Mouse (Mus musculus) inflammation-experienced regulatory T-cells (primary cell): ENCODE measurements around the gene Hist1h2bb. TPM values are rescaled to one million over a fixed set of nuclear protein-coding genes. Genes with fewer than 3 reads are reported as not detected.

Experiments
- polyA plus RNA-seq, 2 experiments: library from polyadenylated mRNA; unstranded; fragments of 100-300 nt; shearing (Covaris generic); gene quantifications; one replicate each; pipeline ENCODE4 v1.2.1; 2017

Hist1h2bb gene
- polyA plus RNA-seq, result under 1 TPM in 1 of 2 experiments, not detected in 1; 0.80 TPM

GRCm38 (mm10) chr13:23746201-23747080 is at the start of gene Hist1h2bb:
TSS of gene Hist1h2bb (plus strand) at chr13:23746734.

GRCm38 (mm10) chr13:23698300-23698693 is 48.2 kb upstream of the Hist1h2bb start, which contains the start of gene Hist1h4c:
TSS of gene Hist1h4c (minus strand) at chr13:23698454.

GRCm38 (mm10) chr13:23710374-23711089 is 36.0 kb upstream of the Hist1h2bb start, which contains the start of gene Hfe:
TSS of gene Hfe (minus strand) at chr13:23710854.

GRCm38 (mm10) chr13:23738677-23739068 is 7.9 kb upstream of the Hist1h2bb start, which contains the start of gene Hist1h1c:
TSS of gene Hist1h1c (plus strand) at chr13:23738808.

GRCm38 (mm10) chr13:23745381-23746161 is 963 bp upstream of the Hist1h2bb start, which contains the start of gene Hist1h3c:
TSS of gene Hist1h3c (minus strand) at chr13:23745602.

GRCm38 (mm10) chr13:23750839-23751477 is 4.4 kb downstream of the Hist1h2bb start, which contains the start of gene Hist1h2ab:
TSS of gene Hist1h2ab (plus strand) at chr13:23751126.

GRCm38 (mm10) chr13:23752067-23752741 is 5.7 kb downstream of the Hist1h2bb start, which contains the start of gene Hist1h3b:
TSS of gene Hist1h3b (plus strand) at chr13:23752267.

GRCm38 (mm10) chr13:23756790-23757189 is 10.3 kb downstream of the Hist1h2bb start, which contains the start of gene Hist1h4b:
TSS of gene Hist1h4b (plus strand) at chr13:23757013.

GRCm38 (mm10) chr13:23760972-23761864 is 14.7 kb downstream of the Hist1h2bb start, which contains the start of gene Hist1h4a:
TSS of gene Hist1h4a (minus strand) at chr13:23761230.

GRCm38 (mm10) chr13:23761871-23762821 is 15.6 kb downstream of the Hist1h2bb start, which contains the start of gene Hist1h3a:
TSS of gene Hist1h3a (minus strand) at chr13:23762386.

GRCm38 (mm10) chr13:23763586-23764323 is 17.2 kb downstream of the Hist1h2bb start, which contains the start of gene Hist1h1a:
TSS of gene Hist1h1a (plus strand) at chr13:23763666.

GRCm38 (mm10) chr13:23769613-23770012 is 23.1 kb downstream of the Hist1h2bb start, which contains the start of gene Trim38:
TSS of gene Trim38 (plus strand) at chr13:23769913.

Other genes with a start within 250 kb of the Hist1h2bb start
- 10 to 100 TPM in 1 of 2 experiments, 1 to 10 TPM in 1; 7.1 to 14.6 TPM for gene Hist1h4h, start 215.7 kb upstream of the Hist1h2bb start, polyA plus RNA-seq
- gene Hist1h2af, start 212.8 kb upstream of the Hist1h2bb start, polyA plus RNA-seq, result not detected
- not detected for gene Hist1h3g, start 211.3 kb upstream of the Hist1h2bb start, polyA plus RNA-seq
- gene Hist1h2bh, start 203.3 kb upstream of the Hist1h2bb start, polyA plus RNA-seq, result 1 to 10 TPM in 1 of 2 experiments, under 1 TPM in 1; 0.52 to 5.2 TPM
- 1 to 10 TPM; 1.3 to 3.2 TPM for gene Hist1h3f, start 202.7 kb upstream of the Hist1h2bb start, polyA plus RNA-seq
- gene Hist1h4f, start 195.1 kb upstream of the Hist1h2bb start, polyA plus RNA-seq, result 1 to 10 TPM in 1 of 2 experiments, not detected in 1; 1.4 TPM
- 1 to 10 TPM in 1 of 2 experiments, under 1 TPM in 1; 0.99 to 2.4 TPM for gene Hist1h1d, start 193.5 kb upstream of the Hist1h2bb start, polyA plus RNA-seq
- gene Hist1h3e, start 184.4 kb upstream of the Hist1h2bb start, polyA plus RNA-seq, result 1 to 10 TPM; 3.2 to 8.8 TPM
- 1 to 10 TPM; 4.5 to 6.5 TPM for gene Hist1h2ae, start 175.5 kb upstream of the Hist1h2bb start, polyA plus RNA-seq
- 10 to 100 TPM in 1 of 2 experiments, 1 to 10 TPM in 1; 7.3 to 11.3 TPM for gene Hist1h2bg, start 175.3 kb upstream of the Hist1h2bb start, polyA plus RNA-seq
- gene Hist1h2bf, start 172.5 kb upstream of the Hist1h2bb start, polyA plus RNA-seq, result 1 to 10 TPM in 1 of 2 experiments, not detected in 1; 1.5 TPM
- gene Hist1h2ad, start 172.4 kb upstream of the Hist1h2bb start, polyA plus RNA-seq, result under 1 TPM in 1 of 2 experiments, not detected in 1; 0.35 TPM
- under 1 TPM in 1 of 2 experiments, not detected in 1; 0.23 TPM for gene Hist1h3d, start 171.0 kb upstream of the Hist1h2bb start, polyA plus RNA-seq
- 10 to 100 TPM; 12.4 to 29.7 TPM for gene Hist1h4d, start 165.1 kb upstream of the Hist1h2bb start, polyA plus RNA-seq
- 1 to 10 TPM; 2.7 to 2.9 TPM for gene Hist1h2be, start 125.6 kb upstream of the Hist1h2bb start, polyA plus RNA-seq
- 10 to 100 TPM; 13.4 to 19.2 TPM for gene Hist1h1e, start 124.2 kb upstream of the Hist1h2bb start, polyA plus RNA-seq
- 1 to 10 TPM; 2.2 to 4.6 TPM for gene Hist1h2ac, start 62.8 kb upstream of the Hist1h2bb start, polyA plus RNA-seq
- 1 to 10 TPM; 6.3 to 8.3 TPM for gene Hist1h2bc, start 62.5 kb upstream of the Hist1h2bb start, polyA plus RNA-seq
- gene Hist1h1t, start 50.9 kb upstream of the Hist1h2bb start, polyA plus RNA-seq, result under 1 TPM in 1 of 2 experiments, not detected in 1; 0.53 TPM
- 10 to 100 TPM in 1 of 2 experiments, 1 to 10 TPM in 1; 4.3 to 11.5 TPM for gene Hist1h4c, start 48.3 kb upstream of the Hist1h2bb start, polyA plus RNA-seq
- gene Hfe, start 35.9 kb upstream of the Hist1h2bb start, polyA plus RNA-seq, result under 1 TPM; 0.75 to 0.92 TPM
- gene Hist1h1c, start 7.9 kb upstream of the Hist1h2bb start, polyA plus RNA-seq, result 10 to 100 TPM; 25.5 to 40.4 TPM
- not detected for gene Hist1h3c, start 1.1 kb upstream of the Hist1h2bb start, polyA plus RNA-seq
- 1 to 10 TPM in 1 of 2 experiments, under 1 TPM in 1; 0.42 to 2.0 TPM for gene Hist1h2ab, start 4.4 kb downstream of the Hist1h2bb start, polyA plus RNA-seq
- gene Hist1h3b, start 5.5 kb downstream of the Hist1h2bb start, polyA plus RNA-seq, result not detected
- 1 to 10 TPM; 6.9 to 9.9 TPM for gene Hist1h4b, start 10.3 kb downstream of the Hist1h2bb start, polyA plus RNA-seq
- gene Hist1h4a, start 14.5 kb downstream of the Hist1h2bb start, polyA plus RNA-seq, result not detected
- gene Hist1h3a, start 15.7 kb downstream of the Hist1h2bb start, polyA plus RNA-seq, result 10 to 100 TPM in 1 of 2 experiments, 1 to 10 TPM in 1; 5.0 to 15.8 TPM
- gene Hist1h1a, start 16.9 kb downstream of the Hist1h2bb start, polyA plus RNA-seq, result 1 to 10 TPM; 1.0 to 1.6 TPM
- under 1 TPM; 0.07 to 0.47 TPM for gene Trim38, start 23.2 kb downstream of the Hist1h2bb start, polyA plus RNA-seq
- gene Slc17a2, start 60.3 kb downstream of the Hist1h2bb start, polyA plus RNA-seq, result under 1 TPM; 0.04 to 0.13 TPM
- under 1 TPM in 1 of 2 experiments, not detected in 1; 0.20 TPM for gene Slc17a3, start 92.7 kb downstream of the Hist1h2bb start, polyA plus RNA-seq
- gene Slc17a1, start 121.0 kb downstream of the Hist1h2bb start, polyA plus RNA-seq, result 1 to 10 TPM in 1 of 2 experiments, under 1 TPM in 1; 0.14 to 2.4 TPM
- under 1 TPM; 0.06 to 0.56 TPM for gene Slc17a4, start 168.3 kb downstream of the Hist1h2bb start, polyA plus RNA-seq
- not detected for gene Hist1h2ba, start 187.4 kb downstream of the Hist1h2bb start, polyA plus RNA-seq
- gene Hist1h2aa, start 187.7 kb downstream of the Hist1h2bb start, polyA plus RNA-seq, result not detected
- not detected for gene Scgn, start 244.5 kb downstream of the Hist1h2bb start, polyA plus RNA-seq